Mouse (Mus musculus): Measurements from ENCODE around the gene Crct1.

Gene Crct1

DNA sequence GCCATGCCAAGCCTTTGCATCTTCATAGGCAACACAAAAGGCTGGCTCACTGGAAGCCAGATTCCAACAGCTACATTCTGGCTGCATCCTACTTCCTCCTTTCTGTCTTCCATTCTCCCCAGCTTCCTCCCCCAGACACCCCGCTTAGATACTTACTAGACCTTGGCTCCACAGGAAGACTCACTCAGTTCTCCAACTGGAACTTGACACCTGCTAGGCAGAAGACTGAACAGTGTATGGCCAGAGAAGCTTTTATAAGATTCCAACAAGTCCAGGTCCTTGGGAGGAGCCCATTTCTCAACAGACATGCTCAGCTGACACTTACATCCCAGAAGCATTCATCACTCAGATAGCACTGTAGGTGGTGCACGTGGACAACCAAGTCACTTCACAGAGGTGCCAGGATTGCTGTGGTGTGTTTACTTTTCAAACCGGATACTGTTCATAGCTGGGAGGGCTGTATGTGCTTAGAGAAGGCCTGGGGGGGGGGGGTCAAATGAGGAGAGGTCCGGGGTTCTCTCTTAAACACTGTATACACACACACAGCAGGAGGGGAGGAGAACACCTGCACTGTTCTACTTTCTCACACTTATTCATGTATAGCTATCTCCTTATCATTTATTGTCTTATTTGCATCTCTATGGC is at the start of gene Crct1:
Crct1 (minus strand) TSS at position 228 of the 645 bp plus-strand sequence.
- in situ Hi-C loops (cut with MboI, MseI): no loop called here

DNA sequence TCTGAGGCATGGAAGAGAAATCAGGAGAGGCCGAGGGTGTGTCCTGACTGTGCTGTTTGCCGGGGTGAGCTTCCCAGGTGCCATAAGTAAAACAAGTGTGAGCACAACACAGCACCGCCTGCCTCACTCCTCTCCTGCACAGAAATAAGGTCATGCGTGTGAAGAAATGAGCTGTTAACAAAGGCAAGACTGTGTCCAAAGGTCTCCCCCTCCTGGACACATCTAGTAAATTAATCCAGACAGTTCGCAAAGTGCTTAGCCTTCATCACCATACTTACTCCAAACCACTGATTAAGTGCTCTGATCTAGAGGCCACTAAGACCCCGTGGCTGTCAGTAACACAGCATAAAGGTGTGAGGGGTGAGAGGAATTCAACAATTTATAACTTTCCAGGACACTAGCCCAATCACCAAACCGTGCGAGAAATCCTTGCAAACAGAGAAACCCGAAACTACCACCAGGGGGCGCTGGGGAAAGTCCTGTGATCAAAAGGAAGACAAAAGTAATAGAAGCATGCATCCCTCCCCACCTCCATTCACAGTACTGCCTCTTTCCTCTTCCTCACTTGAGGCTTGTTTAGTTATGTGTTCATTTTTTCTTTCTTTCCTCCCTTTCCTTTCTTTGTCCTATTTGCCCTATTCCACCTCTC is 37.5 kb upstream of the Crct1 start:
- in situ Hi-C loops (cut with MboI, MseI): no loop called here

DNA sequence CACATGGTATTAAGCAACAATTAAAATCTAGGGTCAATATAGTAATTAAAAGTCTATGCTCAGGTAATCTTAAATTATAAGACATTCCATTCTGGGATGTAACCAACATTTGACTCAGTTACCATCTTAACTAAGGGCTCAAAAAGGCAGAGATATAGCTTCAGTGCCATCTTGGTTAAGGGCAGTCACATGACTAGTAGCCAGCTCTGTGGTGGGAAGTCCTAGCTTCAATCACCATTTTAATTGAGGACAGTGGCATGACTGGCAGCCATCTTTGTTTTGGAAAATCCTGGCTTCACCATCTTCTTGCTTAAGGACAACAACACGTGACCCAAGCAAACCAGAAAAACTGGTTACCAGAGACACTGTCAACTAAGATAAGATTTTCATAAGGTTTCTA is 34.7 kb upstream of the Crct1 start:
- in situ Hi-C loops (cut with MboI, MseI): no loop called here

DNA sequence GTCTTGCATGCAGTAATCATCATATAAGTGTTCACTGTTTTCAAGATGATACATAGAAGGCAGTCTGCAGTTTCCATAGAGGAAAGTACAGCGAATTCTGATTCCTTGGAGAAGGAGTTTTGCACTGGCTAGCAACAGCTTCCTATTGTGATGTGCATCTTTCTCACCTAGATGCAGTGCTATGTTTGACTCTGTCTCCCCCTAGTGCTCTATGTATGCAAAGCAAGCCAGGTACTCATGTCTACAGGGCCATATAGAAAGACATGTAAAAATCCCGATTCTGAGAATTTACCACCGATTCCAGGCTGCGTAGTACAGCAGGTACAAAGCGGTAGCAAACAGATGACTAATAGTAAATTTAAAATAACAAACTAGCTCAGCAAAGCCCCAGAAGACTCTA is 16.0 kb upstream of the Crct1 start:
- in situ Hi-C loops (cut with MboI, MseI): loop anchor here in 1 of 2 experiments (5.0 kb wide), 1 partner anchor 879 kb away; no protein-coding TSS in a partner anchor

DNA sequence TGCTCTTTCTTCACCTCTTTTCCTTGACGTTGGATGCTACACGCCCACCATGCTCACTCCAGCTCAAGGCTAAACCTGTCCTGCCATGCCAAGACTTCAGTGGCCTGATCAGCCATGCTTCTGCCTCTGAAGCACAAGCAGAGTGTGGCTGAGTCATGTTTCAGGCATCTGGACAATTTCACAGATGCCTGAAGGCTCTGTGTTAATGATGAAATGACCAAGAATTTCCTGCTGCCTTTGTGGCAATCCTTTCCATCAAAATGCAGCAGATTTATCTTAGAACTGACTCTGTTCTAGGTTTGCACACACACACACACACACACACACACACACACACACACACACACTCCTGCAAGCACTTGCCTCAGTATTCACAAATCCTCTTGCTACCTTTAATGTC is 10.0 kb upstream of the Crct1 start:
- in situ Hi-C loops (cut with MboI, MseI): no loop called here

DNA sequence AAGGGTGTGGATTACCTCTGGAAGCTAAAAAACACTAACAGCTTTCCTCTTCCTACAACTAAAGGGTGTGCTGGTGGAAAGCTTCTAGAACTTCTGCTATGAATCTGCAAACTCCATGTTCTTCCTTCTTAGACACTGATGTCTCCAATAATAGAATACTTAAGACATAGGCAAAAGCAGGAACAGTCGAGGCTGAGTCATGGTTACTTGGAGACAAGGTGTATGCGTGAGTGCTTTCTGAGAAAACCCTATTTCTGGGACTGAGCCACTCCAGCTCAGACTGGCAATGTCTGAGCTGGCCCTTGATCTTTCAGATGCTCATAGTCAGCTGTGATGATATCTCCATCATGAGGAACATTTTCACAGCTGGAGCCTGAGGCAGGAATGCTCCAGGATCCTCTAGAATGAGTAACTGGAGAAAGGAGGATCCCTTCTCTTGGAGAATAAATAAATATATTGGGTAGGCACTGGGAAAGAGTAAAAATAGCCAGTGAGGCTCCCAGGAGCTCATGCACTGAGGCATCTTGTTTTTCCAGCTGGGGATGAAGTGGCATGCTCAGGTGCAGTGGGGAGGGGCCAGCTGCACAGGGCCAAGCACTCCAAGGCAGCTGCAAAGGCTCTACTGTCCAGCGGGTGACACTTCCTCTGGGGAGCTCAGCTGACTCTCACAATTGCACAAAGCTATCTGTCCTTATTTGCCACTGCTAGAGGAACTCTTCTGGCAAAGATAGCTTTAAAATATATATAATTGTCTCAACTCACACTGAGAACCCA is 8.1 kb upstream of the Crct1 start:
- in situ Hi-C loops (cut with MboI, MseI): no loop called here

DNA sequence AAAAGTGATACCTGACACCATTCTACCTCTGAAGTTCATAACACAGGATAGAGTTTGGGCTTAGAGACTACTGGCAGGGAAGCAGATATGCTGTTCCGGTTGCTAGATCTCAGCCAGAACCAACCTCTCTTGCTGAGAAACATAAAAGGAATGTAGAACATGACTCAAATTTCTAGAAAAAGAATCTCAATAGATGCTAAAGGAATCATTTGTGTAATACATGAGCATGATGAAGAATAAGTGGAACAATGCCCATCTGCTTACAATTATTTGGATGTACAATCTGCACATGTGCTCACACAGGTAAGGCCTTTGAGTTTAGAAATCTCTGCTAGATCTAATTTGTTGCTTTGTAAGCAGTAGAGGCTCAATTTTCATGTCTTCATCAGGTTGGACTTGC is 5.7 kb upstream of the Crct1 start:
- in situ Hi-C loops (cut with MboI, MseI): no loop called here

DNA sequence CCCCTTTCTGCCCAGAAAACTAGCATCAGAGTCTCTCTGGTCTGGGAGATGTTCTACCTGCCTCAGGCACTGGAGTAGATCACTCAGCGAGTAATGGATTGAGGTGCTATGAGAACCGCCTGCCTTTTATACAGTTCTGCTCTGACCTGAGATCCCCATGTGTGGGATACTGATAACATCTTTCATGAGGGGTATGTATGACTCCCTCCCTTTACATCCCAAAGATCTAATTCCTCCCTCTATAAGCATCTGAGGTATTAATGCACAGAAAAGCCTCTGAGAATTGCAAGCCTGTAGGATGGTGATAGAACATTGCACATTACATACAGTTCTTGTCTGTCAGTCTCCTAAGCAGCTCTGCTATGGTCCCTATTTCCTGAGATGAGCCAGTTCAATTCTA is 3.5 kb upstream of the Crct1 start, which contains the start of gene Lce1m:
Lce1m (minus strand) TSS at position 101 of the 400 bp plus-strand sequence.
- in situ Hi-C loops (cut with MboI, MseI): no loop called here

DNA sequence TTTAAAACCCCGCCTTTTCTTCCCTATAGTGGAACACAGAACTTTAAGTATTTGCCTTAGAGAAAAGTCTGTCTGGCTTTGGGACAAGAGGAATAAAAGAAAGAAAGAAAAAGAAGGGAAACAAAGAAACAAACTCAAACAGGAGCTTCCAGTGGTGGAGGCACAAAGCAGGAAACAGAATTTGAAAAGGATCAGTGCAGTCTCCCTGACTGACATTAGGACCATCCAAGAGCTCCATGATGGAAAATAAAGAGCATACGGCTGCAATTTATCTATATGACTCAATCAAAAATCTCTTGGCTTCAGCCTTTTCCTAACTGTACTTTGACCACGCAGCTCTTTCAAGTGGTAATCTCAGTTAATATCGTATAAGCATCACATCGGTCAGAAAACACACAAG is 616 bp downstream of the Crct1 start:
- in situ Hi-C loops (cut with MboI, MseI): no loop called here

DNA sequence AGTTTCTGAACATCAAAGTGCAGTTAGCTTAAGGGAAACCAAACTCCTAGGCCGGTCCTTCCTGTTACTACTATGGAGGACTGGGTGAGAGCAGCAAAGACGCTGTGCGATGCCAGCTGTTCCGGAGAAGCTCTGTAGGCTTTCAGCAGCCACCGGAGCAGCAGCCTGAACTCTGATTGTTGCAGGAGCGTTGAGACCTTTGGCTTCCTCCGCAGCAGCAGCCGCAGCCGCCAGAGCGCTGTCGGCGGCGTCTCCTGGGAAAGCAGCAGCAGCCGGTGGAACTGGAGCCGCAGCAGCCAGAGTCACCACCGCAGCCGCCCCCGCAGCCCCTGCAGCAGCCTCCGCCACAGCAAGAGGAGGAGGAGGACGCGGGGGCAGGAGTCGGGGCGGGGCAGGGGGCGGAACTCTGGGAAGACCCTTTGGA is 1.1 kb downstream of the Crct1 start:
- in situ Hi-C loops (cut with MboI, MseI): no loop called here

DNA sequence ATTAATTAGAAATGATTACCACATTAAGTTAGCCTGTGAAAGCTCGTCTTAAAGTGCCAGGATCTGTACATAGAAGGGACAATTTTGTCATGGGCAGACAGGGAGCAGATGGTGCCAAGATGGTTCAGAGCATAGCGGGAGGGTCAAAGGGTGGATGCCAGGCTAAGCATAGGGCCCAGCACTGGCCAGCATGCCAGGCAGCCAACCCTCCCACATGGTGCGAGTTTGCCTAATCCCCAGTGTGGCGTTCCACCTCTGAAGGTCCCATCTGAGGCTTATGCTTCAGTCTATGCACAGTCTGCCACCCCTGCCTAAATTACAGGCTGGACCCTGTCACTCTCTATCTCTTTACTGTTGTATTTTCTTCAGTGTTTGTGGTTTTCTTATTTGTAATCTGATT is 12.6 kb downstream of the Crct1 start:
- in situ Hi-C loops (cut with MboI, MseI): no loop called here

DNA sequence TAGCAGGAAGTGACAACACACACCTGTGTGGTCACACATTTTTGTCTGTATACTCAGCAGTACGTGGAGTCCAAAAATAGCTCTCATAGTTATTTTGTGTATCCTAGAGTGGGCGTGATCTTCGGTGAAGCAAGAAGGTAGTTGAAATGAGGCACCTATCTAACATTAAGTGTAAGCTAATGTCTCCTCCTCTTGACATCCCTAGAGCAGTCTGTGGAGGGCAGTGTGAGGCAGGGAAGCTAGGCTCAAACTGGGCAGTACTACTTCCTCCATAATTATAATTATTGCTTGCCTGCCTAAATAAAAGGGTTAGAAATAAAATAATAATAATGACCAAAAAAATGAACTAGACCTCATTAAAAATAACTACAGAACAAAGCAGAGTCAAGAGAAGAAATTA is 14.9 kb downstream of the Crct1 start:
- in situ Hi-C loops (cut with MboI, MseI): no loop called here

DNA sequence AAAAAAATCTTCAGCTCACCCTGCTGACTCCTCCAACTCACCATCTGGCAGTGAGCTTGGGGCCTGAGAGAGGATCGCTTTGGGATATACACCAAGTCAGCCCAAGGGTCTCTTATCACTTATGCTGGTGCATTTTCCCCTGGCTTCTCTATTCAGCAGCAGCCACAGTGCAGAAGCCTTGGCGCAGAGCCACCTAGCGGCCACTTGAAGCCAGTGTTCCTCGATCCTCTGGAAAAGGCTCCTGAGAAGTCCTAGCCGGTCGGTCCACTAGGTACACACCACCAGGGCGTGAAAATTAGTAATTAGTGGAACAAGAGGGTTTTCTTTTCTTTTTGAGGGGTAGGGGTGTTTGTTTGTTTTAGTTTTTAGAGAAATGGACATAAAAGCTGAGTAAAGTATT is 16.8 kb downstream of the Crct1 start:
- in situ Hi-C loops (cut with MboI, MseI): no loop called here

DNA sequence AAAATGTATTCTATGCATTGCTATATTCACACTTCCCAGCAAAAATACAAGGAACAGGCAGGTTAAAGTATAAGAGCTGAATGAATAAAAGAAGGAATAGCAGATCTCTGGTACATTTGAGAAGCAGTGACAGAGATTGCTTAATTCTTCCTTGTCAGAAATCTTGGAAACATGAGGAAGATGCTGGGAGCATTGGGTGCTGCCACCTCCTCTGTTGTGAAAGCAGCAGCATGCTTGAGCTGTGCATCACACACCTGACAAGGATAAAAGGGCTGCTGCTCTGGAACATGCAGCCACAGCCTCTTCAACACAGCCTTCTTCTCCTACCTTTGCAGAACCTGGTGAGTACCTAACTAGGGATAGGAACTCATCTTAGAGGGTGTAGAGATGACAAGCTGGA is 23.6 kb downstream of the Crct1 start, which contains the start of gene Lce3f:
Lce3f (plus strand) TSS at position 301 of the 400 bp plus-strand sequence.
- in situ Hi-C loops (cut with MboI, MseI): no loop called here

DNA sequence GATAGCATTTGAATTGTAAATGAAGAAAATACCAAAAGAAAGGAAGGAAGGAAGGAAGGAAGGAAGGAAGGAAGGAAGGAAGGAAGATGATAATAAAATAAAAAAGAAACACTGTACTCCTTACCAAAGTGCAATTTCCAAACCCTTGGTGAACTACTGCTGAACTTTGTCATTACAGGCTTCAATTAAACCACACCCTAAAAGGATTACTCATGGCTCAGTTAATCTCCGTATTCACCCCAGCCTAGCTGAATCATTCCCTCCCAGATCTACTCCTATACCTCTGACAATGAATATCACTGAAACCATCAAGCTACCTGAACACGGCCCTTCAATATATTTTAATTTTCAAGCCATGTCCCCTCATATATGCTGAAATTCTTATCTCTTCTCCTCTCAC is 37.0 kb downstream of the Crct1 start:
- in situ Hi-C loops (cut with MboI, MseI): no loop called here

DNA sequence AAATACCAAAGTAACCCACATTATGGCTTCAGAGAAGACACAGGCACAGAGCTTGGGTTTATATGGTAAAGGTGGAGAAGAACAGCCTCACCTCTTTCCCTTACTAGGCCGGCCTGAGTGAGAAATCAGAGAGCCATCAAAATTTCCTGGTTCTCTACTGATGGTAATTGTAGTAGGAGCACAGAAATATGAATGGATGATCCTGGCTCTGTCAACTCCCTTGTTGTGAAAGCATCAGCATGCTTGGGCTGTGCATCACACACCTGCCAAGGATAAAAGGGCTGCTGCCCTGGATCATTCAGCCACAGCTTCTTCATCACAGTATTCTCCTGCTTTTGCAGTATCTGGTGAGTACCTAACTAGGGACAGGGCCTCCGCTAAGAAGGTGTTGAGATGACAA is 48.7 kb downstream of the Crct1 start, which contains the start of gene Lce3e:
Lce3e (plus strand) TSS at position 301 of the 400 bp plus-strand sequence.
- in situ Hi-C loops (cut with MboI, MseI): no loop called here
